In genomic region chr3:95997203-95997721, GRCm38 (mm10) we compare ENCODE assay signal across 8 mouse cellular contexts. TPM values are rescaled to one million over a fixed set of nuclear protein-coding genes. Genes with fewer than 3 reads are reported as not detected.
DNase-seq lines count a peak whose midpoint lies in the region; ATAC-seq and TF ChIP-seq lines count a peak whose summit lies in the region.

No protein-coding gene starts in this region.

- H3K27ac ChIP-seq in forebrain, embryonic 12.5 days = 0 out of 2 replicates have a peak overlapping the region, but pooled peaks have one; percentile 99
- no peak overlapping the region; the same call in 1 of the 2 replicates for H3K27ac ChIP-seq in intestine, postnatal 0 days (ENCODE audit: low read depth, low read length)

- 23% methylated on average over 9 of the region's 9 CpGs for WGBS in forebrain, embryonic 12.5 days
- 45% methylated on average over 9 of the region's 9 CpGs for WGBS in intestine, postnatal 0 days

- H3ac ChIP-seq in myocyte (ENCODE audit: control insufficient read depth, insufficient read length) = no peak overlapping the region

- no peaks in the 10 kb centered on the region for H3K9me3 ChIP-seq in forebrain, embryonic 12.5 days
- no peaks in the 10 kb centered on the region for H3K9me3 ChIP-seq in intestine, postnatal 0 days (ENCODE audit: control insufficient read depth)

- H3K79me2 ChIP-seq in myocyte (ENCODE audit: control insufficient read depth, insufficient read depth) = peaks cover 24% of the 10 kb centered on the region

- H3K4me2 ChIP-seq in forebrain, embryonic 12.5 days = peak overlapping the region; percentile 75
- peak overlapping the region; percentile 94 for H3K4me2 ChIP-seq in intestine, postnatal 0 days (replicated peaks; ENCODE audit: low read depth)
- peak overlapping the region; percentile 94 for H3K4me2 ChIP-seq in myocyte (ENCODE audit: low read depth)

- TF ChIP-seq POLR2A in myocyte (IDR thresholded peaks at IDR 0.05; ENCODE audit: insufficient read length, low read depth) = peak; percentile 53

- peak overlapping the region; percentile 82 for H3K4me3 ChIP-seq in forebrain, embryonic 12.5 days (replicated peaks)
- no peak overlapping the region for H3K4me3 ChIP-seq in intestine, postnatal 0 days (ENCODE audit: low read depth, low read length)
- peak overlapping the region; percentile 65 for H3K4me3 ChIP-seq in myocyte

- ATAC-seq in forebrain, embryonic 12.5 days (ENCODE audit: low FRiP score) = no peak
- no peak for ATAC-seq in intestine, postnatal 0 days

- peaks cover 18% of the 10 kb centered on the region for H3K36me3 ChIP-seq in forebrain, embryonic 12.5 days (replicated peaks)
- 0 out of 2 replicates have a peak, but pooled peaks cover 10% of the 10 kb centered on the region for H3K36me3 ChIP-seq in intestine, postnatal 0 days (ENCODE audit: control insufficient read depth, insufficient read depth)
- no peaks in the 10 kb centered on the region for H3K36me3 ChIP-seq in myocyte (ENCODE audit: control insufficient read depth, insufficient read depth)

- peaks cover 47% of the 10 kb centered on the region for H3K4me1 ChIP-seq in forebrain, embryonic 12.5 days
- H3K4me1 ChIP-seq in intestine, postnatal 0 days (replicated peaks; ENCODE audit: control insufficient read depth, insufficient read depth, low read length) = peaks cover 3% of the 10 kb centered on the region; the same call in 1 of the 2 replicates

- DNase-seq in layer of hippocampus, adult 9-11 months = peak; percentile 66
- no peak for DNase-seq in layer of hippocampus, postnatal 25 days (ENCODE audit: extremely low spot score in 1 of 2, low spot score in 1 of 2)
- DNase-seq in ZHBTc4 (ENCODE audit: low read depth, low spot score) = peak; percentile 80
- DNase-seq in adrenal gland, postnatal 14 days = no peak
- no peak for DNase-seq in urinary bladder, postnatal 4 days (ENCODE audit: low spot score in 2 of 2)

- no peaks in the 10 kb centered on the region for H3K27me3 ChIP-seq in forebrain, embryonic 12.5 days
- 0 out of 2 replicates have a peak, but pooled peaks cover 13% of the 10 kb centered on the region for H3K27me3 ChIP-seq in intestine, postnatal 0 days (replicated peaks; ENCODE audit: control insufficient read depth, insufficient read depth, low read length)
- no peaks in the 10 kb centered on the region for H3K27me3 ChIP-seq in myocyte (ENCODE audit: control insufficient read depth, insufficient read depth, insufficient read length)

- no peak for TF ChIP-seq CTCF in intestine, postnatal 0 days (IDR thresholded peaks at IDR 0.05; ENCODE audit: low read depth)

- peak overlapping the region; percentile 99; the same call in 1 of the 2 replicates for H3K9ac ChIP-seq in forebrain, embryonic 12.5 days
- no peak overlapping the region for H3K9ac ChIP-seq in intestine, postnatal 0 days (ENCODE audit: low read depth, low read length)

TF ChIP-seq in myocyte, 11 proteins besides CTCF, POLR2A, EP300 and RAD21:
- TF ChIP-seq E2F4 (IDR thresholded peaks at IDR 0.05; ENCODE audit: insufficient read depth) (no peak), TCF3 (IDR thresholded peaks at IDR 0.05; ENCODE audit: insufficient read length, low read depth) (no peak), MYOG (IDR thresholded peaks at IDR 0.05; ENCODE audit: control insufficient read depth in 1 of 3, insufficient read depth in 1 of 3, insufficient read length in 2 of 3, low read depth in 2 of 3) (no peak), MYOD1 (IDR thresholded peaks at IDR 0.05; ENCODE audit: control insufficient read depth in 1 of 3, insufficient read length in 2 of 3, low read depth in 2 of 3) (no peak), POLR2AphosphoS2 (IDR thresholded peaks at IDR 0.05; ENCODE audit: insufficient read length, low read depth) (peak; percentile 32), REST (IDR thresholded peaks at IDR 0.05; ENCODE audit: insufficient read depth, insufficient read length) (no peak), USF1 (IDR thresholded peaks at IDR 0.05; ENCODE audit: low read depth) (peak; percentile 75), CEBPB (IDR thresholded peaks at IDR 0.05; ENCODE audit: insufficient read depth, poor library complexity, severe bottlenecking) (no peak)

RNA-seq across cellular contexts. Expression of gene Plekho1, which starts 1.5 kb away (rescaled TPM):
- total RNA-seq in layer of hippocampus, postnatal 25 days (2021) = 10 to 100 TPM; 37.0 to 41.3 TPM
- polyA plus RNA-seq in forebrain, embryonic 12.5 days (2016; fragmentation: Nextera tagmentation; extraction: Ambion mirVana) = 91.3 and 95.1 TPM in 2 replicates
- 18.9 and 23.8 TPM in 2 replicates for polyA plus RNA-seq in intestine, postnatal 0 days (2015; fragmentation: Nextera tagmentation; extraction: Ambion mirVana)
- polyA plus RNA-seq in myocyte (2012; fragmentation: generic; extraction: Trizol) = 107 TPM
- 29.4 and 47.2 TPM in 2 replicates for total RNA-seq in adrenal gland, postnatal 14 days (2021)

Comparison
In these comparisons a context has a peak if more than half of its experiments do, and no peak if none do; other contexts are left out.
1. DNase-seq: peak in layer of hippocampus, adult 9-11 months (single experiment) and ZHBTc4 (single experiment); none in layer of hippocampus, postnatal 25 days (0 of 2), adrenal gland, postnatal 14 days (single experiment) and urinary bladder, postnatal 4 days (0 of 2).
2. Peak in every context shown above with its lines, with median percentiles within 50 percentile points of each other: H3K4me2 ChIP-seq.